In genomic region chr19:50145919-50146318, GRCm38 (mm10) we compare ENCODE assay signal across 10 mouse cellular contexts.
DNase-seq lines count a peak whose midpoint lies in the region; ATAC-seq lines count a peak whose summit lies in the region.
"Had no signal": no experiment of that assay in that cellular context is flagged by ENCODE, and none has a peak within 500 bp of the region (broad histone marks: within the 10 kb centered on the region; RNA-seq: fewer than 3 reads in every experiment).

No protein-coding gene starts in this region.

- 0 out of 2 replicates have a peak, but pooled peaks have one; percentile 49 for ATAC-seq in frontal cortex, adult (ENCODE audit: low TSS enrichment)

- intact Hi-C loops in left cerebral cortex, postnatal 25 days (cut with DNase I), result loop anchor here (10.0 kb wide), 1 partner anchor 601 kb away; no protein-coding TSS in a partner anchor
- intact Hi-C loops in left cerebral cortex, postnatal 36 days (cut with DNase I), result no loop called here

- DNase-seq in frontal cortex, postnatal 10 days (ENCODE audit: low spot score in 2 of 2), result no peak
- DNase-seq in left cerebral cortex, postnatal 25 days (ENCODE audit: low spot score in 2 of 2), result peak; percentile 12 to 14
- DNase-seq in left cerebral cortex, postnatal 36 days (ENCODE audit: low spot score in 2 of 2), result no peak
- DNase-seq in MN1 (ENCODE audit: low spot score), result peak; percentile 24
- DNase-seq in layer of hippocampus, postnatal 14 days (ENCODE audit: low spot score in 2 of 2), result peak; percentile 5 to 42
- DNase-seq in right cerebral cortex, adult 2 months (ENCODE audit: low spot score in 2 of 2), result no peak
- DNase-seq in ovary, postnatal 36 days (ENCODE audit: low spot score), result no peak
- DNase-seq: lung, postnatal 14 days; right cerebral cortex, adult 18-20 months had no signal

Comparison
In these comparisons a context has a peak if more than half of its experiments do, and no peak if none do; other contexts are left out.
1. DNase-seq: peak in left cerebral cortex, postnatal 25 days (2 of 2), MN1 (single experiment) and layer of hippocampus, postnatal 14 days (2 of 2); none in frontal cortex, postnatal 10 days (0 of 2), left cerebral cortex, postnatal 36 days (0 of 2), right cerebral cortex, adult 2 months (0 of 2) and ovary, postnatal 36 days (single experiment).